Mouse (Mus musculus) neural tube, embryonic 15.5 days (tissue): Measurements from ENCODE around the gene Isx. TPM values are rescaled to one million over a fixed set of nuclear protein-coding genes. Genes with fewer than 3 reads are reported as not detected.

Source experiments
- ATAC-seq: fragments of 200-750 bp; cut with Nextera tagmentation; 2 replicates; pipeline ENCODE4 v1.8.0; 2017; ENCODE audit warnings: mild to moderate bottlenecking, moderate TSS enrichment, moderate library complexity; ENCODE audit not compliant: low FRiP score
- H3K27ac ChIP-seq: fragments of 300-500 bp; sonication (generic); replicated peaks from 2 replicates; pipeline ENCODE4 v1.5.1; 2015; ENCODE audit warnings: mild to moderate bottlenecking, inconsistent platforms
- H3K27me3 ChIP-seq: fragments of 300-500 bp; sonication (generic); replicated peaks from 2 replicates; pipeline ENCODE4 v1.6.1; 2015; ENCODE audit warnings: inconsistent platforms
- H3K36me3 ChIP-seq: fragments of 300-500 bp; sonication (generic); 2 replicates; pipeline ENCODE4 v1.6.1; 2015; ENCODE audit warnings: inconsistent platforms
- H3K4me1 ChIP-seq: fragments of 300-500 bp; sonication (generic); 2 replicates; pipeline ENCODE4 v1.6.1; 2015; ENCODE audit warnings: inconsistent platforms
- H3K4me2 ChIP-seq: fragments of 300-500 bp; sonication (generic); 2 replicates; pipeline ENCODE4 v1.6.1; 2015; ENCODE audit warnings: inconsistent platforms, mild to moderate bottlenecking, moderate library complexity
- H3K4me3 ChIP-seq: fragments of 300-500 bp; sonication (generic); replicated peaks from 2 replicates; pipeline ENCODE4 v1.5.1; 2015; ENCODE audit warnings: mild to moderate bottlenecking, inconsistent platforms
- H3K9ac ChIP-seq: fragments of 300-500 bp; sonication (generic); replicated peaks from 2 replicates; pipeline ENCODE4 v1.6.1; 2015; ENCODE audit warnings: mild to moderate bottlenecking, inconsistent platforms
- H3K9me3 ChIP-seq: fragments of 300-500 bp; sonication (generic); replicated peaks from 2 replicates; pipeline ENCODE4 v1.6.1; 2016; ENCODE audit warnings: inconsistent platforms
- WGBS: fragments of 180-500 bp; shearing (Covaris S2); methylation state at CpG from one replicate; pipeline ENCODE4 v1.1.7; 2015; ENCODE audit warnings: mixed read lengths; 5-methylcytosine and 5-hydroxymethylcytosine counted together
- polyA plus RNA-seq: library from polyadenylated mRNA; unstranded; fragments of >200 nt; fragmentation: Nextera tagmentation; extraction: Ambion mirVana; gene quantifications from 2 replicates; pipeline ENCODE4 v1.2.1, GENCODE M21; 2015

The Isx gene
- 6.0 TPM in 1 of 2 replicates, not detected in the other for polyA plus RNA-seq

DNA sequence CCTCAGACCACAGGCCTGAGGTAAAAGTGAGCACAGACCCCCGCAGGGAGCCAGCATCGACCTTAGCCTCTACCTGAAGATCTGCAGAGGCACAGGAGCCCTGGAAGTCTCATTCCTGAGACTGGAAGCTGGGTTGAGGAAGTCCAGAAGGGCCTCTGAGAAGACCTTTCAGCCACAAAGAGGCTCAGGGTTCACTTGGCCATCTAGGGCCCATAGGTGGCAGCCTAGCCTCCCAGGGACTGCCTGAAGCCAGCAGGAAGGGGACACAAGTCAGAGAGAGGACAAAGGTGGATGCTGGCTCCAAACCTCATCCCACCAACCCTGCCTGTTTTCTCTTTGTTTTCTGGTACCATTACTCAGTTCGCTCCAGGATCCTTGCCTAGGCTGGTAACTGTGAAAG lies at the start of gene Isx:
Isx (plus strand) TSS at position 234 of the 400 bp plus-strand sequence.
- Histone ChIP-seq H3K27ac (no peak within 1 kb of the TSS), H3K4me3 (no peak within 1 kb of the TSS), H3K9ac (no peak within 1 kb of the TSS), H3K4me1 (no peaks in the 10 kb centered on the region), H3K4me2 (no peak within 1 kb of the TSS), H3K27me3 (no peaks in the 10 kb centered on the region), H3K9me3 (no peaks in the 10 kb centered on the region), H3K36me3 (no peaks in the 10 kb centered on the region)
- ATAC-seq, result no peak
- WGBS, result 70% methylated on average over 3 of the region's 3 CpGs

DNA sequence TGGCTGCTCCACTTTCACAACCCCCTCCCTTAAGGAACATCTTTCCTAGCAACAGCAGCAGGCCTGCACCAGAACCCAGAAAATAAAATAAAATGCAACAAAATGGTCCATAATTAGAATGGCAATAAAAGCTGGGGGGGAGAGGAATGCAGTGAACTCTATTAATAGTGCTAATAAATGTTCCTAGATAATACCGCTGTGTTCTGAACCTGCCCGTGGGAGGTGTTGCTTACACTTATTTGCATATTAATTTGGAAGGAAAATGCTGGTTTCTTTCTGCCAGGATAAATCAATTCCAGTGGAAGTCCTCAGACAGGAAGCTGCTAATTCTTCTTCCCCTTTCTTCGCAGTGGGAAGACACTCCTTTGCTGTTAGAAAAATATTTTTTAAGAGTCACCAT lies 45.3 kb upstream of the Isx start:
- peak; percentile 60; the same call in 1 of the 2 replicates for ATAC-seq
- H3K36me3 ChIP-seq, result no peaks in the 10 kb centered on the region
- peaks cover 14% of the 10 kb centered on the region for H3K4me1 ChIP-seq
- H3K4me2 ChIP-seq, result no peak overlapping the region
- H3K9me3 ChIP-seq, result no peaks in the 10 kb centered on the region
- H3K9ac ChIP-seq, result no peak overlapping the region
- H3K27ac ChIP-seq, result 0 out of 2 replicates have a peak overlapping the region, but pooled peaks have one; percentile 28
- no peaks in the 10 kb centered on the region for H3K27me3 ChIP-seq
- WGBS, result 31% methylated on average over 3 of the region's 3 CpGs
- H3K4me3 ChIP-seq, result no peak overlapping the region

DNA sequence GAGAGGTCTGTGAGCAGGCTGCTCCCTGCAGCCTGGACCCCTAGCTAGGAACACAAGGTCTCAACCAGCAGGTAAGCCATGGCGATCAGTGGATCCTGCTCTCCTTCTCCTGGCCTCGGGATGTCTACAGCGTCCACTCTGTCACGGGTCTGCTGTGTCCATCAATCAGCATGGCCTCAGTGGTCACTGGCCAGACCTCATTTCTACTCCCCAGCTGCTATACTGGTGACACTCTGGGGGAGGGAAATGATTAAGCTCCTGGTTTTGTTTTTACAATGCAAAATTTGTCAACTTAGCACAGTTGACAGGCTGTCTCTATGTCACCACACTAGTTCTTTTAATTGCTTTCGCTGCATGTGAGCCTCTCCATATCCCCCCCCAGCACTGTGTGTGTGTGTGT lies 41.7 kb upstream of the Isx start:
- Histone ChIP-seq H3K4me2 (no peak overlapping the region), H3K4me1 (peaks cover 14% of the 10 kb centered on the region), H3K36me3 (no peaks in the 10 kb centered on the region), H3K27me3 (no peaks in the 10 kb centered on the region), H3K9me3 (no peaks in the 10 kb centered on the region), H3K4me3 (no peak overlapping the region), H3K9ac (no peak overlapping the region), H3K27ac (no peak overlapping the region)
- ATAC-seq, result no peak
- 80% methylated on average over 5 of the region's 5 CpGs for WGBS

DNA sequence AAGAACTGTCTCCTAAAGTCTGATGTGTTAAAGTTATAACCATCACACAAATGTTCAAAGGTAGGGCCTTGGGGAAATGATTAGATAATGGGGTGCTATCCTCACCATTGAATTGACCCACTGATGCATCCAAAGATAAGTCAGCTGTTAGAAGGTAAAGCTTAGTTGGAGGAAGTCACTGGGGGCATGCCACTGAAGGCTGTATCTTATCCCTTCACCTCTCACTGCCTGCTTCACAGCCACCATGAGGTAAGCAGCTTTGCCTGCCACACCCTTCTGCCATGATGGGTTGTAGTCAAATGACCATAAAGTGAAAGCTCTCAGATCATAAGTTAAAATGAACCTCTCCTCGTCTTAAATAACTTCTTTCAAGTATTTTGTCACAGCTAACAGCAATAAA lies 38.7 kb upstream of the Isx start:
- no peak for ATAC-seq
- 69% methylated on average over 1 of the region's 1 CpGs for WGBS
- H3K27ac ChIP-seq, result no peak overlapping the region
- no peaks in the 10 kb centered on the region for H3K9me3 ChIP-seq
- no peak overlapping the region for H3K4me2 ChIP-seq
- H3K4me3 ChIP-seq, result no peak overlapping the region
- no peak overlapping the region for H3K9ac ChIP-seq
- no peaks in the 10 kb centered on the region for H3K36me3 ChIP-seq
- H3K27me3 ChIP-seq, result no peaks in the 10 kb centered on the region
- H3K4me1 ChIP-seq, result no peaks in the 10 kb centered on the region

DNA sequence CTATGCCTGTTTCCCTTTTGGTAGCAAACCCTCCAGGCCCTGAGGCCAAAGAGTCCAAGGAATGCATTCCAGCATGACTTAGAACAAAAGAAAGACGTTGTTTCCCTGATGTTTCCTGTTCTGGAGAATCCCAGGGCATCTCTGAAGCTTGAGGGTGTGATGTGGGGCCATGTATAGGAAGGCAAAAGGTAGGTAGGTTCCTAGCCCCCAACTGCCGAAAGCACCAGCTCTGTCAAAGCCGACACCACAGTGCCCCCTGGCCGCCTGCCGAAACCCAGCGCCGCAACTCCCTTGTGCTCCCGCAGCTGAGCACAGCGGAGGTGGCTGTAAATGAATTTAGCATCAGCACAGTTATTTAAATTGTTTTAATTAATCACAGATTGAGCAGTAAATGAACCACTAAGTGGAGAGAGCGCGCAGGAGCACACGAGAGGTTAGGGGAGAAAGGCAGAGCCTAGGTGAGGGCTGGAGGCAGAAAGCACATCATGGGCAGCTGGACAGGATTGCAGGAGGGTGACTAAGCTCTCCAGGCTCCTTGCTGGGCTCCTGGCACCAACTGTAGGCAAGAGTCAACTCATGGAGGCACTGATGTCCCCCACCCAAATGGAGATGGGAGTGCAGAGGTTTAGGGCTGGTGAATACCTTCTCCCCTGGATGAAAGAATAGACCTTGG lies 25.5 kb upstream of the Isx start:
- Histone ChIP-seq H3K4me3 (no peak overlapping the region), H3K9me3 (no peaks in the 10 kb centered on the region), H3K9ac (no peak overlapping the region), H3K4me2 (no peak overlapping the region), H3K36me3 (no peaks in the 10 kb centered on the region), H3K27me3 (no peaks in the 10 kb centered on the region), H3K27ac (no peak overlapping the region), H3K4me1 (peaks cover 5% of the 10 kb centered on the region)
- peak; percentile 79 for ATAC-seq
- whole genome bisulfite sequencing, result 9% methylated on average over 12 of the region's 12 CpGs

DNA sequence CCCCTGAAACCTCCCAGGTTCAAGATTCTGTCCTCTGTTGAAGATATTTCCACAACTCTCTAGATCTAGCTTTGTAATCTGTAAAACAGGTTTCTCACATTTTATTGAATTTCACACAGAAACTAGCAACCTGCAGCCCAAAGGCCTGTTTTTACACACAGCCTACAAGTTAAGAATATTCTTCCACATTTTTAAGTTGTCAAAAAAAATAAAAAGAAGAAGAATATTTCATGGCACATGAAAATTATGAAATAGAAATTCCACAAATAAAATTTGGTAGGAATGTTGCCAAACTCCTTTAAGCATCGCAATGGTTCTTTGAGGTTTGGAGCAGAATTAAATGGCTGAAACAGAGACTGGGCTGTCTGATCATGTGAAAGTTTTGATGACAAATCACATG lies 24.3 kb upstream of the Isx start:
- Histone ChIP-seq H3K4me1 (peaks cover 5% of the 10 kb centered on the region), H3K4me3 (no peak overlapping the region), H3K4me2 (no peak overlapping the region), H3K9ac (no peak overlapping the region), H3K27me3 (no peaks in the 10 kb centered on the region), H3K36me3 (no peaks in the 10 kb centered on the region), H3K9me3 (no peaks in the 10 kb centered on the region), H3K27ac (no peak overlapping the region)
- ATAC-seq, result no peak
- 95% methylated on average over 1 of the region's 1 CpGs for WGBS

DNA sequence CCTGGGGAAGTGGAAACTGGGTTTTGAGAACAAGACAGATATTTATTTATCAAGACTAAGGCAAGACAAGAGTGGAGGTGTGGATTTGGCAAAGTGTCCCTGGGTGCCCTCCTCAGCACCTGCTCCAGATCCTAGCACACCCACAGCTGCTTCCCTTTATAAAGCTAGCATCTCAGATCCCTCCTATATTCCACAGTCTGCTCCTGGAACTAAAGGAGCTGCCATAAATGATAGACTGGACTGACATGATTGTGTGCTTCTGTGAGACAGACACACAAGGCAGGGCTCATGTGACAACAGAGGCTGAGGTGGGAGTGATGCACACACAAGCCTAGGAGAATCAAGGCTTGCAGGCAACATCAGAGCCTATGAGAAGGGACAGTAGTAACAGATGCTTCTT lies 22.0 kb upstream of the Isx start:
- Histone ChIP-seq H3K36me3 (no peaks in the 10 kb centered on the region), H3K4me1 (peaks cover 5% of the 10 kb centered on the region), H3K4me2 (no peak overlapping the region), H3K27ac (no peak overlapping the region), H3K4me3 (no peak overlapping the region), H3K27me3 (no peaks in the 10 kb centered on the region), H3K9me3 (no peaks in the 10 kb centered on the region), H3K9ac (no peak overlapping the region)
- ATAC-seq, result no peak

DNA sequence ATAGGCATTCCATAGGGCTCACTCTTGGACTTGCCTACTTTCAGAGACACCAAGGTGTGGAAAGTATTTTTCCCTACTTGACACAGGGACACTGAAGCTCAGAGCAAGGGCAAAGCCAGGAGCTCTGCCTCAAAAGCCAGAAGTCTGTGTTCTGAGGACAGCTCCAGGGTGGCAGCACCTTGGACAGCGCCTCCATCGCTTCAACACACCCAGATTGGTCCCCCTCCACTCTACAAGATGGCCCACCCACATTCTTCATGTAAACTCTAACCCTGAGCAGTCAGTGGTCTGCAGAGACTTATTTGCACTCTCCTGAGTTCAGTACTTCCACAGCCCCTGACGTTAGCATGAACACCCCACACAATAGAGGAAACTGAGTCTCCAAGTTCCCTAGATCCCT lies 21.1 kb upstream of the Isx start:
- H3K27me3 ChIP-seq, result no peaks in the 10 kb centered on the region
- no peak for ATAC-seq
- H3K9me3 ChIP-seq, result no peaks in the 10 kb centered on the region
- H3K36me3 ChIP-seq, result no peaks in the 10 kb centered on the region
- H3K4me1 ChIP-seq, result peaks cover 5% of the 10 kb centered on the region
- H3K4me2 ChIP-seq, result no peak overlapping the region
- no peak overlapping the region for H3K4me3 ChIP-seq
- no peak overlapping the region for H3K27ac ChIP-seq
- no peak overlapping the region for H3K9ac ChIP-seq
- WGBS, result 41% methylated on average over 3 of the region's 3 CpGs

DNA sequence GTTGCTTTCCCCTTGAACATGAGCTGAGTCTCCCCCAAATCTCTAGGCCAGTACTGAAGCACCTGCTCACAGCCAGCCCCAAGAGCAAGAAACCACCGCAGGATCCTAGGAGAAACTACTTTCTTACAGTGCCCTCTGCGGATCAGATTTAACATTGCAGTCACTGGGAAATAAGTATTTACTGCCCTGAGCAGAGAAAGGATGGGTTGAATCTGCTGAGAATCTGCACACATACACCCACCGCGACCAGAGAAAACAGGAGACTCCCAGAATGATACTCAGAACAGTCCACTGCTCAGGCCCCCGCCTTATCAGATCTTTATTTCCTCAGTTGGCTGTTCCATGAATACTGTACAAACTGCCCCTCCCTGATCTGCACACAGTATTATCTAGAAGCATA lies 19.5 kb upstream of the Isx start:
- ATAC-seq, result 0 out of 2 replicates have a peak, but pooled peaks have one; percentile 43

DNA sequence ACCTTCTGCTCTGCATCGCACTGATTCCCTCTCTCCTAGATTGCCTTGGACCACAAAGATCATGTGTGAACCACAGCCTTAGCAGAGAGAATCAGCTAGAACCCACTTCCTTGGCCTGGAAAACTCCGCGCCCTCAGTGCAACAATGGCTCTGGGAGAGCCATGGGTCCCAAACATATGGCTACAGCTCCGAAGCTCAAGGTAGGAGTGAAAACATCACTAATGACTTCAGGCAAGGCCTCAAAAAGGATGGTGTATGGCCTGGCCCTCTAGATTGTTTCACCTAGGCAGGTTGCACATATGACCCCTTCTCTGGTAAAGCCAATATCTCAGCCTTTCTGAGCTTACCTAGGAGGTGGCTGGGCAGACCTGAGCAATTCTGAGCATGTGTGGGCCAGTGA lies 18.2 kb upstream of the Isx start:
- WGBS, result 92% methylated on average over 4 of the region's 4 CpGs
- Histone ChIP-seq H3K9ac (no peak overlapping the region), H3K4me1 (no peaks in the 10 kb centered on the region), H3K27me3 (no peaks in the 10 kb centered on the region), H3K9me3 (no peaks in the 10 kb centered on the region), H3K27ac (no peak overlapping the region), H3K4me2 (no peak overlapping the region), H3K4me3 (no peak overlapping the region), H3K36me3 (no peaks in the 10 kb centered on the region)
- no peak for ATAC-seq

More for the DNA sequence above, 19.5 kb upstream of the Isx start:
- Histone ChIP-seq H3K4me2 (no peak overlapping the region), H3K4me3 (no peak overlapping the region), H3K9ac (no peak overlapping the region), H3K27ac (no peak overlapping the region), H3K9me3 (no peaks in the 10 kb centered on the region), H3K27me3 (no peaks in the 10 kb centered on the region), H3K36me3 (no peaks in the 10 kb centered on the region), H3K4me1 (no peaks in the 10 kb centered on the region)
- WGBS, result 31% methylated on average over 5 of the region's 5 CpGs

DNA sequence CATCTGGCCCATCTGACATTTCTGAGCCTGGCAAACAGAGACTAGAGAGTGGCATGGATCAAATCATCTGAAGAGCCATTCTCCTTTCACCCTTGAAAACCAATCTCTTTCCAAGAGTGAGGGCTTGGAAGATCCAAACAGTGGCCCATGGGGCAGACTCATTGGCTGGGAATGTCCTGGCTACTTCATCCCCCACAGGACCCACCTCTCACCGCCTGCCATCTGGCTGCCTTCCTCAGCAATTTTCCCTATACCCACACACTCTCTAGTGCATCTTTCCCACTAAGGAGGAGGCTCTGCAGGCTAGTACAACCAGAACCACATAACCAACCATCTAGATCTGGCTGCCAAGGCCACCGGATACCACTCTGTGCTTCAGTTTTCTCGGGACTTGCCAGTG lies 17.6 kb upstream of the Isx start:
- no peak overlapping the region for H3K27ac ChIP-seq
- no peaks in the 10 kb centered on the region for H3K27me3 ChIP-seq
- no peak overlapping the region for H3K4me2 ChIP-seq
- peaks cover 3% of the 10 kb centered on the region; the same call in 1 of the 2 replicates for H3K4me1 ChIP-seq
- H3K9me3 ChIP-seq, result no peaks in the 10 kb centered on the region
- no peak overlapping the region for H3K4me3 ChIP-seq
- no peak for ATAC-seq
- H3K9ac ChIP-seq, result no peak overlapping the region
- no peaks in the 10 kb centered on the region for H3K36me3 ChIP-seq
- 95% methylated on average over 3 of the region's 3 CpGs for WGBS

DNA sequence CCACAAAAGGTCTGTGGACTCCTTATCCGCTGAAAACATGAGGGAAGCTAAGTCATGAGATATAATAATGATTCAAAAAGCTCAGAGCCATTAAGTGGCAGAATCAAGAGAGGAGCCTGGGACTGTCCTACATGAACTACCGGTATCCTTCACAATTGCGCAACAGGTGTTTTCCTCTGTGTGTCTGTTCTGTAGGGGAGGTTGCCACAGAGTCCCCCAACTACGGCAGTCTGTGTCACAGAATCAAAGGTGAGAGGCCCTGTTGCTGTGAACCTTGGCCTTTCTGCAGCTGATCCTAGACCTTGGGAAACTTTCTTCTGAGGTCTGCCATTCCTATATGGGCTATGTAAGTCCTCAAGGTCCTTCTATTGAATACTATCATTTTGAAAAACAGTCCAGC lies 13.7 kb upstream of the Isx start:
- no peak for ATAC-seq
- Histone ChIP-seq H3K4me2 (no peak overlapping the region), H3K9ac (no peak overlapping the region)

More for the DNA sequence above, 13.7 kb upstream of the Isx start:
- H3K9me3 ChIP-seq, result no peaks in the 10 kb centered on the region
- no peaks in the 10 kb centered on the region for H3K27me3 ChIP-seq
- peaks cover 7% of the 10 kb centered on the region; the same call in 1 of the 2 replicates for H3K4me1 ChIP-seq
- WGBS, result 97% methylated on average over 4 of the region's 4 CpGs
- H3K4me3 ChIP-seq, result no peak overlapping the region
- no peaks in the 10 kb centered on the region for H3K36me3 ChIP-seq
- H3K27ac ChIP-seq, result no peak overlapping the region
